Mouse (Mus musculus) Patski (cell line): Measurements from ENCODE around the gene Slc25a41. TPM values are rescaled to one million over a fixed set of nuclear protein-coding genes. Genes with fewer than 3 reads are reported as not detected.

Source experiments
- ATAC-seq: fragments of 100-300 bp; one replicate; pipeline ENCODE4 v1.8.0; 2021
- CTCF ChIA-PET: fragments of 350-600 bp; sonication (Branson Sonifier 250); formaldehyde crosslinking; loops from one replicate; lab custom pipeline; 2022; ENCODE audit warnings: inconsistent platforms; lab: Charles Lee
- POLR2A ChIA-PET: fragments of 350-600 bp; sonication (Branson Sonifier 250); formaldehyde crosslinking; loops from one replicate; lab custom pipeline; 2022; ENCODE audit warnings: antibody characterized with exemption, inconsistent platforms; lab: Charles Lee
- DNase-seq: peaks from one replicate; pipeline ENCODE4 v3.0.0-alpha.2; 2011; ENCODE audit warnings: low read depth, low spot score
- H3K27me3 ChIP-seq: fragments of 371-371 bp; one replicate; pipeline ENCODE4 v1.5.1; 2021
- CTCF ChIP-seq: fragments of 100-300 bp; IDR thresholded peaks from one replicate; pipeline ENCODE4 v1.5.1; 2021
- in situ Hi-C: fragments of 300-500 bp; cut with MboI; formaldehyde crosslinking; loops from 3 replicates; pipeline ENCODE4 v1.11.1; 2018; ENCODE audit warnings: low pct_unique_long_range_greater_than_20kb, mixed read lengths
- polyA plus RNA-seq: library from polyadenylated mRNA; unstranded; gene quantifications from one replicate; pipeline ENCODE4 v1.2.3, GENCODE M21; 2021

Gene Slc25a41
- polyA plus RNA-seq, 1 experiment from 2014 or later, result not detected

DNA sequence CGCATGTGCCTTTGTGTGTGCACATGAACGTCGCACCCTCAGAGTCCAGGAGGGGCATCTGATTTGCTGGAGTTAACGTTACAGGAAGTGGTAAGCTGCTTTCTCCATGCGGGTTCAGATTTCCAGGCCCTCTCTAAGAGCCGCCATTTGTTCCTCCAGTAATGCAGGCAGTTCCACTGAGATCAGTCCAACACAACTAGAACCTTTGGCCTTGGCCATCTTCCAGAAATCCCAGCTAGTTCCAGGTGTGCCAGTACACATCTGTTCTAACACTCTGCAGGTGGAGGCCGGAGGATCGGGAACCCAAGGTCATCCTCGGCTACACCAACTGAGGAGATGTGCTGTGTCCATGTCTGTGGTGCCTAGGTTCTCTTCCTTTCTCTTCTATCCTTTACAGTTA is 56.6 kb downstream of the Slc25a41 start:
- ATAC-seq, result no peak
- CTCF ChIA-PET, result no interaction called here
- in situ Hi-C loops, result no loop called here
- POLR2A ChIA-PET, result no interaction called here
- no peaks in the 10 kb centered on the region for H3K27me3 ChIP-seq
- no peak for TF ChIP-seq CTCF
- DNase-seq, result no peak

Other genes with a start within 250 kb of the Slc25a41 start
- gene Rfx2, start 210.6 kb downstream of the Slc25a41 start, polyA plus RNA-seq, result 7.7 TPM
- not detected for gene Acsbg2, start 167.2 kb downstream of the Slc25a41 start, polyA plus RNA-seq
- gene 1700061G19Rik, start 166.2 kb downstream of the Slc25a41 start, polyA plus RNA-seq, result not detected
- gene Mllt1, start 106.2 kb downstream of the Slc25a41 start, polyA plus RNA-seq, result 55.0 TPM
- not detected for gene Acer1, start 59.5 kb downstream of the Slc25a41 start, polyA plus RNA-seq
- gene Clpp, start 51.3 kb downstream of the Slc25a41 start, polyA plus RNA-seq, result 113 TPM
- 47.7 TPM for gene Alkbh7, start 44.3 kb downstream of the Slc25a41 start, polyA plus RNA-seq
- 1.7 TPM for gene Pspn, start 41.6 kb downstream of the Slc25a41 start, polyA plus RNA-seq
- gene Gtf2f1, start 30.4 kb downstream of the Slc25a41 start, polyA plus RNA-seq, result 104 TPM
- not detected for gene Gm17949, start 30.2 kb downstream of the Slc25a41 start, polyA plus RNA-seq
- gene Khsrp, start 10.1 kb downstream of the Slc25a41 start, polyA plus RNA-seq, result 80.4 TPM
- 31.4 TPM for gene Crb3, start 17.5 kb upstream of the Slc25a41 start, polyA plus RNA-seq
- 111 TPM for gene Slc25a23, start 18.2 kb upstream of the Slc25a41 start, polyA plus RNA-seq
- gene Dennd1c, start 36.9 kb upstream of the Slc25a41 start, polyA plus RNA-seq, result 2.7 TPM
- 0.10 TPM for gene Tubb4a, start 46.1 kb upstream of the Slc25a41 start, polyA plus RNA-seq
- gene Tnfsf9, start 63.7 kb upstream of the Slc25a41 start, polyA plus RNA-seq, result 3.4 TPM
- not detected for gene Cd70, start 108.1 kb upstream of the Slc25a41 start, polyA plus RNA-seq
- not detected for gene Tnfsf14, start 152.5 kb upstream of the Slc25a41 start, polyA plus RNA-seq
- 342 TPM for gene C3, start 186.5 kb upstream of the Slc25a41 start, polyA plus RNA-seq
- gene Gpr108, start 206.8 kb upstream of the Slc25a41 start, polyA plus RNA-seq, result 61.7 TPM
- 157 TPM for gene Trip10, start 207.8 kb upstream of the Slc25a41 start, polyA plus RNA-seq
- not detected for gene Vav1, start 237.4 kb upstream of the Slc25a41 start, polyA plus RNA-seq